Mouse (Mus musculus): ENCODE measurements at regions not wholly inside any gene's neighbourhood (a gene's known extent, or its start where the extent isn't known, plus 50 kb on each side); places are given as distances from the start of the nearest gene placed in this dataset.

DNA sequence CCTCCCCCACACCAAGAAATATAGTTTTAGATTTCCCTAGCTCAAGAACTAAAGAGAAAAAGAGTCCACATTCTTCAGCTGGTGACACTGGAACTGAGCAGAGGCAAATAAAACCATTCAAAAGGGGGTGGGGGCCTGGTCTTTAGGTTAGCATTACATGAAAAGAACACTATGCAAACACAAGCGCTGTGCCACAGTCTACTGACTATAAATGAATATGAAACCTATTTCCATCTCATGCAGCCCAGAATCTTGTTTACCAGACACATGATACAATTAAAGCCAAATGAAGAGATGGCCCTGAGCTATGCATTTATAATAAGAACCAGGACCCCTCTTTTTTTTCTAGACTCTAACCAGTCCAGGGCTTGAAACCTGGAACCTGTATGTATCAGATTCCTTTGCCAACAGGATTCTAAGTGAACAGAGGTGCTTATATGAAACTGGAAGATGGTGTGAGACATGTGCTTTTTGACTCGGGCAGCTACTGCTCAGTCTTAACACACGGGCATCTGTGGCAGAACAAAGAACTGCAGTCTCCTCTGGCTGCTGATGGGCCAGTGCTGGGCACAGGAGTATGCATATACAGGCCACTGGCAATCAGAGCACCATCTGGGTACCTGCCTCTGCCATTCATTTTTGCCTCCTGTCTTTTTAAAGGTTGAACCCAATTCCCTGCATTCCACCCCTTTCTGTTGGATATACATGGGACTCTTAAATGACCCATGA, 308.5 kb downstream of the Sox4 start:
- no peak for DNase-seq (ENCODE audit: low spot score)

DNA sequence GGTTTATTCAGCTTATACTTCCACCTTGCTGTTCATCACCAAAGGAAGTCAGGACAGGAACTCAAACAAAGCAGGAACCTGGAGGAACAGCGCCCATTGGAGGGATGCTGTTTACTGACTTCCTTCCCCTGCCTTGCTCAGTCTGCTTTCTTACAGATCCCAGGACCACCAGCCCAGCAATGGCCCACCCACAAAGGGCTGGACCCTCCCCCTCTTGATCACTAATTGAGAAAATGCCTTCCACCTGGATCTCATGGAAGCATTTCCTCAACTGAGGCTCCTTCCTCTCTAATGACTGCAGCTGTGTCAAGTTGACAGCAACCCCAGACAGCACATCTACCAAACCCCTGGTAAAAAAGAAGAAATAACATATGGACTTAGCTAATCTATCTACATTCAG, 312.7 kb downstream of the Sox4 start:
- DNase-seq (ENCODE audit: low spot score), result peak; percentile 57

DNA sequence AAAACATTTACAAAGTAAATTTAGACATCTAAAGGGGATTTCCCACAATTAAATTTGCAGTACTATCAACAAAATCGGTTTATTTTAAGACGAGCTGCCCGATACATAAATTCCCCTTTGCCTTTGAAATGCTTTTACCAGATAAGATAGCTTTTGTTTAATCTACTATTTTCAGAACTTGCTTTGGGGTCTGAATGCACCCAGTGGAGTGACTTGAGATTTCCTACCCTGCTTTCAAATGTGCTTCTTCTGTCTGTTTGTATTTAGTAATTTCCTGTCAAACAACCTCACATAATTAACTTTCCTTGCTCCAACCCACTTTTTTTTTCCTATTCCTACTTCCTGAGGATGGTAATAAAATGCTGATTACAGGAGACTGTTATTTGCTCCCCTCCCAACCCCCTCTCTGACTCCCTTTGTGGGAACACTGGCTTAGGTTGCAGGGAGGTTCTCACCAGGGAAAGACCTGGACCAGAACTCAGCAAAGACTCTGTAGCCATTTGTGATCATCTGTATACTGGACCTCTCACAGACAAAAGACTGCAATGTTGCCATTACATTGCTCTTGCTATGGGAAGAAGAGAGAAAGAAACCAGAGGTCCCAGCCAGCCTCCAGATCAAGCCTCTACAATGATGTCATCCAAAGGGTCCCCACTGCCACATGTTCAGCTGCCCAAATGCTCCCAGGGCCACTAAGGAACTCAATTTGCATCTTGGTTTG, 318.1 kb downstream of the Sox4 start:
- DNase-seq (ENCODE audit: low spot score), result no peak

DNA sequence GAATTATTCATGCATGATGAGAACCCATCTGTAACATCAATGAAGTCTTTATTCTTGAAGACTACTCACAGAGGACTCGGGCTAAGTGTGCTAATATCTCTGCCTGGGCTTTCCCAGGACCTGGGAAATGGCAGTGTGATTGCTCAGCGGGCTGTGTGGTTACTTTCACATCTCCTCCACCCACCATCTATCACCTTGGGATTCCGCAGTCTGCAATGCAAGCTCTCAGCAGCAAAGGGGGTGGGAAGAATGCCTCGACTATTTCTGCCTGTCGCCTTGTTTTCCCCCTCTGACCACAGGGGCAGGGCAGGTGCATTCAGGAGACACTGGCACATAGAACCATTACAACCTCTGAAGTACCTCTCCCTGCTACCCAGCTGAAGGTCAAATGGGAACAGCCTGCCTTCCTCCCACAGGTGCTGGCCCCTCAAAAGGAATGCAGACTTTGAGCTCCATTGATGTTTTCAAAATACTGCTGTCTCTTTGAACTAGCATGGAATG, 319.9 kb downstream of the Sox4 start:
- peak; percentile 55 for DNase-seq (ENCODE audit: low spot score)

DNA sequence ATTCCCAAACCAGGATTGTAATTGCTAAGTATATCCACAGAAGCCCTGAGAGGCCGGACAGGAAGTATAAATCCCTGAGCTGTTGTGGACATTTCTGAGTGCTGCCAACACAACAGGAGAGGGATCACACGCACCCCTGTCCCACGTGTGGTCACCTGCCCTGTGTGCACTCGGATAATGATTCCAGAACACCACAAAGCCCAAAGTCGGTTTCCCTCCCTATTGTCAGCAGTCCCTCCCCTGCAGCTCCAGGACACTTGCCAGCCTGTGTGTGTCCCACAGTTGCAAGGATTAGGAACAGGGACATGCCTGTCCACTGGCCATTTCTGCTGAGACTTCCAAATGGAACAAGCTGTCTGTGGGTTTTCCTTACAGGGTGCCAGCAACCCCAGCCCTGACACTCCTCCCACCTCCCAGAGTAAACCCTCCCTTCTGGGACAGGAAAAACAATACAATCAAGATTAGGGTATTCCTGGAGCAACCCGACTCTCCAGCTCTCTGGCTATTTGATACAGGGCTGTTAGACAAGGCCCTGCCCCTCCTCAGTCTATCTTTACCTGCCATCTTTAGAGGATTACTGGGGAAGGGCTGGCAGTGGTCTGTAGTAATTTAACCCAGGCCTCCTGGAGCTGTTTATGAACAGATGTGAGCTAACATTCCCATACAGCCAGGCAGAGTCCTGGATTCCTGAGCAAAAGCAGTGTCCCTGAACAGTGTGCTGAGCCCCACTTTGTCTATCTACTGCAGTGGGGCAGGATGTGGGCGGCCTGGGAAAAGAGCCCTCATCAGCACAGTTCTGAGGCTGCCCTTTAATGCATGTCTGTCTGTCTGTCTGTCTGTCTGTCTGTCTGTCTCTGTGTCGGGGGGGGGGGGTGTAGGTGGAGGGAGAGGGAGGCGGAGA, 323.8 kb downstream of the Sox4 start:
- peak; percentile 79 for DNase-seq (ENCODE audit: low spot score)

DNA sequence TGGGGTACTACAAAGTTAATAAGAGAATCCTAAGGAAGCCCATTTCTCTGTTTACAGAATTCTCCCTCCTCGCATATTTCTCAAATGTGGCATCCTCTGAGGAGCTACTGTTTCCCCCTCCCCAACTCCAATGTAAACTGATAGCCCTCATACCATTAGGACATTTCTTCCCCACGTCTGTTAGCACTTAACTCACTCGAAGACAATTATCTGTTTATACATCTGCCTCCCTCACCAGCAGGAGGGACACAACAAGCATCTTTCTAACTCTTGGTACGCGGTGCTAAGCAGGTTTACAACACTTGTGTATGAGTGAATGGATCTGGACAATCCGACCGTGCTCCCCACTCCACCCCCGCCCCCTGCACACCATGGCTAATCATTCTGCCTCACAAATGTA, 324.8 kb downstream of the Sox4 start:
- DNase-seq (ENCODE audit: low spot score), result peak; percentile 40

DNA sequence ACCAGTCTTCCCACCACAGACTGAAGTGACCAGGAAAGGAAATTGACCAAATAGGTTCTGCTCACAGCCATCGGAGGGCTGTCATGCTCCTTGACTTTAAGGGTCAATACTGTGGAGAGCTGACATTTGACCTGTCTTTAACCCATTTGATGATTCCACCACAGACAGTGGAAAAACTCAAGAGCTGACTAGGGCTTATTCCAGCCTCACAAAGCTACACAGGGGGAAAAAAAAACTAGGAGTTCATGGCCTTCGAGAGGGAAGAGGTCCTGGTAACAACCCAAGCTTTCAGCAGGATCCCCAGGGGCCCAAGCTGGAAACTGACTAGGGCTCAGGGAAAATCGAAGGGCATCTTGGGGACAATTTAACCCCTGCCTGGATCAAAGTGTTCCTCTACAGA, 334.6 kb downstream of the Sox4 start:
- peak; percentile 52 for DNase-seq (ENCODE audit: low spot score)

DNA sequence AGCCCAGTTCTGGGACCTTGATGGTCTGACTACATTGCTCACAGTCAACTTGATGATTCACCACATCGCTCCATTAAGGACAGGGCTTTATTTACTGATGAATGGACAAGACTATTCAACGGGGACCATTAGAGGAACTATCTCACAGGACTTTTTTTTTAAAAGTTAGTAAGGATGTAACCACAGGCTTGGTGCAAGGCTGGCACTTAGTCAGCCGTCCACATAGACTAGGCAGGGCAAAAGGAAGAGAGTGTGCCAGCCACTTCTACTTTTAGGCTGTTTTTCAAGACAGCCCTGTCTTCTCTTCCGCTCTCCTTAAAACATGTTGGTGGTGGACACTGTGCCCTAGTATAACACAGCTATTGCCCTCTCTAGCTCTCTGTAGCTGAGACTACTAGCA, 336.0 kb downstream of the Sox4 start:
- no peak for DNase-seq (ENCODE audit: low spot score)

DNA sequence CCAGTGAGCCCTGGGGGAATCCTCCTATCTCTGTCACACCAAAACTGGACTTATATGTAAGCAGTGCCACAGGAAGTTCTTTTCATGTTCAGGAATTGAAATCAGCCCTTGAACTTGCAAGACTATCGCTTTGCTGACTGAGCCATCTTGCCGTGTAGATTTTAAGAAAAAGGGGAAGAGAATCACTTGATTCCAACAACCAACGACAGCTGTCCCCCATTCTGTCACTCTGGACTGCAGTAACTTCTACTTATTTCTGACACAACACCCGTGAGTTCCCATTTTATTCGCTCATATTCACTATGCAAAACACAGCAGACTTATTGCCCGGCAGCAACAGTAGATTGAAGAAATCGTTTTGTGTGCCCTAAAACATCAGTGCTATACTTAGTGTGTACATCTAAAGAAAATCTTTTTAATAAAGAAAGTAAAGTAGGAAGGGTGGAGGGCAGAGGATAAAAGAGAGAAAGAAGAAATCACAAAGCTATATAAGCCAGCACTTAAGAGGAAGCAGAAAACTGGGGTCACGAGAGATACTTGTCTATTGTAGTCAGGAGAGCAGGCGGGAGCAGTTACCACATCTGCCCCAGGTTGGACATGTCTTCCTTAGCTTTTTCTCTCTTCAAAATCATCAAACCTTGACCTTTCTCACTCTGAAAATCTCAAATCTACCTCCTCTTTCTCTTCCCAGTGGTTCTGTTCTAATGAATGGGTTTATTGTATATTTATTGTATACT, 336.7 kb downstream of the Sox4 start:
- DNase-seq (ENCODE audit: low spot score), result no peak

DNA sequence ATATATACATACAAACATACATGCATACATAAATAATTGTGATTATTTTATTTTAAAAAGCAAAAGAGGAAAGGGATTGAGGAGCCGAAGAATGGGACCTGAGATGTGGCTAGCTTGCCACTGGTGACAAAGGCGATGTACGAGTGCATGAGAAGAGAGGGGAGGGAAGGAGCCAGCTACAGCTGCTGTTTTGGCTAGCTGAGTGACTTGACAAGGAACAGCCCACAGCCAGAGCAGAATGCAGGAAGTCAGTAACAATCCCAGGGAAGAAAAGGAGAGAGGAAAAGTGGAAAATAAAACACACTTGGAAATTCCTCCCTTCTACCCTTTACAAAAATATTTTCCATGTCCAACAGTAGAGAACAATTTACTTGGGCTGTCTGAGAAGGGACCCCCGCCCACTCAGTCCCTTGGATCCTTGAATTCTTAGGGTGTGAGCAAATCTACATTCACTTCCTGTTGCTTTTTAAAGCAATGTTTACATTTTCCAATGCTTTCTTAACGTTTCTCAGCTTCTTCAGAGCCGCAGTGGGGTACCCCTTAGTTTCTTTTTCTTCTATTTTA, 345.9 kb downstream of the Sox4 start:
- no peak for DNase-seq (ENCODE audit: low spot score)

DNA sequence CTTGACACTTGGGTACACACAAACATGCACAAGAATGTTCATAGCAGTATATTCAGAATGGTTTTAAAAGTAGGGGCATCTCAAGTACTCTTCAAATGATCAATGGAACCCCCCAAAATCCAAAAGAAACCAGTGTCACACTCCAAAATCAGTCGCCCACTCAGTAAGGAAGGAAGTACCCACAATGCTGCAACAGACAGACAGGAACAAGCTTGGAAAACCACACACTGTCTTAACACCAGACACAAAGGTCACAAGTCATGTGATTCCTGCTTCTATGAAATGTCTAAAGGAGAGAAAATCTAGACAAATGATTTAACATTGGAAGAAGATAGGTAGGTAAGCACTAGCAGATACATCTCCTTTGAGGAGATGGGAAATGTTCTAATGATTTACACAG, 346.9 kb downstream of the Sox4 start:
- no peak for DNase-seq (ENCODE audit: low spot score)

DNA sequence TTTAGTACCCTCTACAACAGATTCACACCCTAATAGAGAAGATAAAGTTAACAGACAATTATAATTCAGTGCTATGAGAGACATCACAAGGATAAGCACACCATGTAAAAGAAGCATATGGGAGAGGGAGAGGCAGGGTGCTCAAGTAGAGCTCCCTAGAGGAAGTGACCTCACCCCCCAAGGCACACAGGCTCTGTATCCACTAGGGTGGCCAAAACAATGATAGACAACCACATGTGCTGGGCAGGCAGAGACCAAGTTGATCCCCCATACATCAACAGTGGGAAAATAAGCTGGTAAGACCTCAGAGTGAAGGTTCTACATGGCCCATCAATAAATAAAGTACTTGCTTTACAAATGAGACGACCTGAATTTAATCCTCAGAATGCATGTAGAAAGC, 347.7 kb downstream of the Sox4 start:
- DNase-seq (ENCODE audit: low spot score), result no peak

DNA sequence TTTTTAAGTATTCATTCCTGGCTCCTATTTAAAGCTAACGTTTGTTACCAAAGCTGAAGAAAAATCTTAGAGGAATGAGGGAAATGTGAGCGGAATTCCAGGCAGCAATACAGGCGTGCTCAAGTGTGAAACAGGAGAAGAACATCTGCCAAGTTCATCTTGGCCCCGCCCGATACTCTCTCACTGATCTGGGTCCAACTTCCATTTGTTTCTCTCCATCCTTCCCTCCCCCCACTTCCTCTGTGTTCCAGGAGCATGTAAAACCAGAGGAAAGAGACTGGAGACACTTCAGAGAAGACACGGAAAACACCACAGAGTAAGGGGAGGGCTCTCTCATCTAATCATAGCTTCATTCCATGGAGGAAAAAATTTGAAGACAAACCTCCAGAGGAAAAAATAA, 346.7 kb downstream of the Gm11361 start:
- DNase-seq (ENCODE audit: low spot score), result peak; percentile 39

DNA sequence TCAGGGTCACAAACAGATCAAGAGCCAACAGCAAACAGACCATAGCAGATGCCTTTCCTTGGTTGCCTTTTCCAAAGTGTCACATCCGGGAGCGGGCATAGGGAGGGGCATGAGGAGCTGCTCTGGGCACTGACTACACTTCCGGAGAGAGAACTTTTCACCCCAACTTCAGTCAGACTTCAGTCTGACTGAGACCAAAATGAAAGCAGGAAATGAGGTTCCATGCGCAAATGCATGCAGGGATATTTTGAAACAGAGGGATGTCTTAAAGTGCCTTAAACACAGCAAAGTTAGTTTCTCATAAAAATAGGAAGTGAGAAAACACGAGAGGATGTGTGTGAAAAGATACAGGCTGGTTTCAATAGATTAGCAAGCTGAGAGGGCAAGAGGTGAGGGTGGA, 343.5 kb downstream of the Gm11361 start:
- DNase-seq (ENCODE audit: low spot score), result no peak

DNA sequence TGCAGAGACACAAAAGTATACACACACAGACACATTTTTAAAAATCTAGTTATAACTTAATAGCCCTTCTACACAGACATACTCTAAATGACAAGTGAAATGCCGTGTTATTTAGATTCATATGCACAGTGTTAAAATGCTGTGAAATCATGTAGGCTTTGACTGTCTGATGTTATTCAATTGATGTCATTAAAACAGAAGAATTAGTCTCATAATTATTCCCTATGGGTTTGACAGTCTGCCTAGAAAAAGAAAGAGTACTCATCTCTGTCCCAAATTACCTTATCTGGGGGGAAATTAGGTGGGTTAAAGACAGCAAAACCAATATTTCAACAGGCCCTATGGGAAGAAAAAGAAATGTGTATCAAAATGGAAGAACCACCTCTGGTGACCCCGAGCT, 339.0 kb downstream of the Gm11361 start:
- no peak for DNase-seq (ENCODE audit: low spot score)

DNA sequence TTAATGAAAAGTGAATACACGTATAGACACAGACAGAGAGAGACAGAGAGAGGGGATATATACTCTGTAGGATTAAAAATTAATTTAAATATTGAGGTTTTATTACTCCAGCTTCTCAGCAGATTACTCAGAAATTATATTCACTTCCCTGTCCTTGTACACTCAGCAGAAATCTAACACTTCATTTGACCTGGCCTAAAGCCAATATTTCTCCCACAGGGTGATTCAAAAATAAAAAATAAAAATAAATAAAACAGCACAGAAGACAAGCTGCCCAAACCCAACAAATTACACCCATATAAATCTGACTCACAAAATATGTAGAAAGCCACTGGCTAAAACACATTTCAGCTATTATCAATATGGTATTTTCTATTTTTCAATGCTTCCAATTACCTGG, 334.8 kb downstream of the Gm11361 start:
- DNase-seq (ENCODE audit: low spot score), result no peak

DNA sequence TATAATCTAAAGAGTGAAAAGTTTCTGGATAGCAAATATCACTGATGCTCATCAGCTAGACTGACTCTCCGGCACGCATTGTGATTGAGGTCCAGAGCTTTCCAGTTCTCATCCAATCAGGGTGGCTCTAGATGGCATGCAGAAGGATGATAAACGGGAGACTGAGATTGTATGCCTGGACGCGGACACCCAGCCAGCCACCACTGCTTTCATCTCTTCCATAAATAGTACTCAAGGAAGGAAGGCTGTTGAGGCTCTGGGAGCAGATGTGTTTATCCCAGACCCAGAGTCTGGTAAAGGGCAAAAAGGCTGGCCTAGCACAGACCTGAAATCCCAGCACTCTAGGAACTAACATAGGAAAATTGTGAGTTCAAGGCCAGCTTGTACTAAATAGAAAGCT, 330.6 kb downstream of the Gm11361 start:
- no peak for DNase-seq (ENCODE audit: low spot score)

DNA sequence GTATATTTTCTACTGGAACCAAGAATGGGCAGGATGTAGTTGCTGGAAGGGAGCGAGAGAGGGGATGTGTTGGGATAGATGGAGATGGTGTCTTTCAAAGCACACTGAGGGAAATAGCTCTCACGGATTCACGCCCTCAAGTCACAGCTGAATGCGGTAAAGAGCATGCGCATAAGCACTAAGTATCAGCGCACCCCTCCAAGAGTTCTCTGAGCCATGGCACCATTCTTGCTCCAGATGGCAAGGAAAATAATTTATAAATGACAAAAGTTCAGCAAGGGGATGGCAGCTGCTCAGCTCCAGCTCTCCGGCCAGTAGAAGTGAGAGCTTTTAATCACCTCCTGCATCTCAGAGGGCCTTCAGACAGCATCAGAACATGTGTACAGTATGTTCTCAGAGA, 329.4 kb downstream of the Gm11361 start:
- DNase-seq (ENCODE audit: low spot score), result no peak

DNA sequence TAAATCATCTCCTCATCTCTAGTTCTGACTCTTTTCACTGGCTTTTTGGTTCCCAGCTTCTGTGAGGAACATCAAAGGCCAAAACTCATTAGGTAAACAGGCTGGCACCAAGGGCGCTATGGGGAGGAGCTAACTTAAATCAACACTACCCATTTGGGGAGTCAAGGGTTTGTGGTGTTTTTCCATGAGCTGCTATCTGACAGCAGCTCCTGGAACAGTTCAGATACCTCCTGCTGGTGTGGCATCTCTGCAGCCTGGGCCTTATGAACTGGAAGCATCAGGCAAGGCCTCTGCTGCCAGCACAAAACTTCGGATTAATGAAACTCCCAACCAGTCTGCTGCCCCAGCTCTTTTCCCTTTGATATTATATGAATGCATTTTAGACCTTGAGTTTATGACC, 328.8 kb downstream of the Gm11361 start:
- no peak for DNase-seq (ENCODE audit: low spot score)

DNA sequence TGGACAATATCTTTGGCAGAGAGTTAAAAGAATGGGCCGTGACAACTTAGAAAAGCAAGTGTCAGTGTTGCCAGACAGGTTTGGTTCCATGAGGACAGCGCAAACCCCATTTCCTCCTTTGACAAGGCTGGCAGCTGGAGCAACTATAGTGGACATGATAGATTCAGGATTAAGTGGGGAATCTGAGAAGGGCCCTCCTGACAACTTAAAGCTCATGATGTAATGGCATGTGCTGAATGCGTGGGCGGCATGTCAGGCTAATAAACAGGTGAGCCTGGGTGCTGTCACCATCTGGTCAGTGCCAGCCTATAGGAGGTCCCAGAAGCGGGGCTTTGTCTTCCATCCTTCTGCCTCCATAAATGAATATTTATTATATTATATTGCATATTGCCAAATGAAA, 326.3 kb downstream of the Gm11361 start:
- peak; percentile 11 for DNase-seq (ENCODE audit: low spot score)

DNA sequence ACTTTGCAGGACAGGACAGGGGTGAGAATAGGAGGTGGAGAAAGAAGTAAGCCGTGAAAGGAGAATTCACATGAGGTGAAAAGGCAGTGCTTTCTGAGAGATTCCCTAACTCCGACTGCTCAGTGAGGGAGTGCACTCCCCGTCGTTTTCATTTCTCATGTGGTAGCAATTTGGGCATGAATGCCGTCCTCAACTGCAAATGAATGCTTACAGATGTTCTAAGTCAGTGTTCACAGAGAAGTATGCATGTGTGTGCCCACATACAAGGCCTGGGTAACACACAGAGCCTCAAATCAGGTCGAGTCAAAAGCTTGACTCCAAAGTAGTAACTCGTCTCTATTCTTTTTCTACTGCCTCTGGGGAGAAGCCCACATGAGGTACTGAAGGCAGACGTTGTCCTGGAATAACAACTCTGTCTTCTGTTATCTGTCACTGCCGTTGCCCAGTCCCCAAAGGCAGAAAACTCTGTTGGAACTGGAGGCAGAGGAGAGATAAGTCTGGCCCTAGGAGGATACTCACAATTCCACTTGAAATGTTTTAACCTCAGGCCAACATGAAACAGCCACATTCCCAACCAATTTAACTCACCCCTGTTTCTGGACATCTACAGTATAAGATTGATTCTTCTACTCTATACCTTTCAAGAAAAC, 318.0 kb downstream of the Gm11361 start:
- DNase-seq (ENCODE audit: low spot score), result peak; percentile 40
